Mouse (Mus musculus) liver, adult 2 months (tissue): ENCODE measurements around the gene Fryl.

ENCODE experiments used
- CTCF ChIP-seq: fragments of 200-500 bp; IDR thresholded peaks from 2 replicates; pipeline ENCODE4 v1.5.1; 2011; ENCODE audit warnings: low read depth, low read length, control low read depth
- POLR2A ChIP-seq: fragments of 200-500 bp; IDR thresholded peaks from 2 replicates; pipeline ENCODE4 v1.6.1; 2011; ENCODE audit warnings: low read length, control low read depth; ENCODE audit not compliant: insufficient read depth; ENCODE audit errors: extremely low read depth

- no peak for TF ChIP-seq CTCF
- no peak for TF ChIP-seq POLR2A
Measured at GRCm38 (mm10) chr5:72995379-72995778, 261.0 kb downstream of the Fryl start.
